Mouse (Mus musculus) kidney, adult 2 months (tissue): ENCODE measurements around the gene Eml2.

Experiments
- CTCF ChIP-seq: fragments of 200-500 bp; conservative IDR thresholded peaks from 2 replicates; pipeline ENCODE4 v1.5.1; 2011; ENCODE audit warnings: low read depth, mild to moderate bottlenecking, control low read depth, low read length, moderate library complexity, mixed read lengths; ENCODE audit not compliant: insufficient read depth, insufficient read length
- POLR2A ChIP-seq: fragments of 200-500 bp; IDR thresholded peaks from one replicate; pipeline ENCODE4 v1.6.1; 2011; ENCODE audit warnings: low read depth, low read length, control low read depth

- TF ChIP-seq CTCF (no peak), POLR2A (no peak)
Observed at GRCm38 (mm10) chr7:19236411-19236810, 60.2 kb downstream of the Eml2 start.
